8 mouse cellular contexts compared by ENCODE assay signal in genomic region chr7:63896968-63897468, GRCm38 (mm10). TPM values are rescaled to one million over a fixed set of nuclear protein-coding genes. Genes with fewer than 3 reads are reported as not detected.
DNase-seq lines count a peak whose midpoint lies in the region.

No protein-coding gene starts in this region.

- DNase-seq in adrenal gland, adult (ENCODE audit: inconsistent age in 2 of 2, low spot score in 1 of 2) = peak; percentile 97
- DNase-seq in embryo, embryonic 10.5 days (ENCODE audit: low spot score) = peak; percentile 87
- DNase-seq in gastrocnemius, postnatal 10 days = peak; percentile 84
- peak; percentile 71 for DNase-seq in induced T-regulatory cell, adult 2 months (ENCODE audit: low read depth)
- DNase-seq in left cerebral cortex, adult 9 months (ENCODE audit: low spot score in 2 of 2) = peak; percentile 83 to 95
- peak; percentile 88 to 93 for DNase-seq in right cerebral cortex, adult 2 months (ENCODE audit: low spot score in 2 of 2)
- peak; percentile 65 for DNase-seq in urinary bladder, postnatal 10 days (ENCODE audit: low spot score)

- peaks cover 9% of the 10 kb centered on the region for H3K27me3 ChIP-seq in megakaryocyte, embryonic 14.5 days (replicated peaks)

- H3K4me1 ChIP-seq in megakaryocyte, embryonic 14.5 days = peaks cover 75% of the 10 kb centered on the region

- peak overlapping the region; percentile 85 for H3K4me3 ChIP-seq in megakaryocyte, embryonic 14.5 days (replicated peaks)

- no peaks in the 10 kb centered on the region for H3K9me3 ChIP-seq in megakaryocyte, embryonic 14.5 days

- peaks cover 41% of the 10 kb centered on the region for H3K36me3 ChIP-seq in megakaryocyte, embryonic 14.5 days (replicated peaks; ENCODE audit: low read length)

RNA-seq across cellular contexts. Expression of gene E030018B13Rik, which starts 19.6 kb away (rescaled TPM):
- not detected for total RNA-seq in gastrocnemius, postnatal 10 days (2021)
- not detected in 2 replicates for polyA plus RNA-seq in megakaryocyte, embryonic 14.5 days (2012; ENCODE audit: insufficient read depth, low replicate concordance)

RNA-seq across cellular contexts. Expression of gene Klf13, which starts 41.7 kb away (rescaled TPM):
- 10 to 100 TPM; 38.3 to 50.8 TPM for total RNA-seq in gastrocnemius, postnatal 10 days (2021)
- 117 and 140 TPM in 2 replicates for polyA plus RNA-seq in megakaryocyte, embryonic 14.5 days (2012; ENCODE audit: insufficient read depth, low replicate concordance)

Comparison
In these comparisons a context has a peak if more than half of its experiments do, and no peak if none do; other contexts are left out.
1. Peak in every context shown above with its lines: DNase-seq and H3K4me3 ChIP-seq.